Mouse (Mus musculus) limb, embryonic 15.5 days (tissue): ENCODE data around the gene Ppil4. TPM values are rescaled to one million over a fixed set of nuclear protein-coding genes. Genes with fewer than 3 reads are reported as not detected.
"Not testable (repeated sequence)": the region's sequence is repeated elsewhere in the genome, so short reads cannot be mapped to it uniquely, and the experiment has no call there.

Experiments used
- ATAC-seq: fragments of 200-750 bp; cut with Nextera tagmentation; 2 replicates; pipeline ENCODE4 v1.8.0; 2017; ENCODE audit warnings: low read depth, moderate TSS enrichment; ENCODE audit not compliant: insufficient number of reproducible peaks, low FRiP score, low TSS enrichment
- H3K27ac ChIP-seq: fragments of 300-500 bp; sonication (generic); 2 replicates; pipeline ENCODE4 v1.5.1; 2015; ENCODE audit warnings: moderate library complexity, mild to moderate bottlenecking, inconsistent platforms
- H3K27me3 ChIP-seq: fragments of 300-500 bp; sonication (generic); 2 replicates; pipeline ENCODE4 v1.6.1; 2015; ENCODE audit warnings: inconsistent platforms
- H3K36me3 ChIP-seq: fragments of 300-500 bp; sonication (generic); 2 replicates; pipeline ENCODE4 v1.6.1; 2015; ENCODE audit warnings: inconsistent platforms
- H3K4me1 ChIP-seq: fragments of 300-500 bp; sonication (generic); 2 replicates; pipeline ENCODE4 v1.6.1; 2015; ENCODE audit warnings: inconsistent platforms
- H3K4me2 ChIP-seq: fragments of 300-500 bp; sonication (generic); 2 replicates; pipeline ENCODE4 v1.6.1; 2015; ENCODE audit warnings: mild to moderate bottlenecking, inconsistent platforms
- H3K4me3 ChIP-seq: fragments of 300-500 bp; sonication (generic); 2 replicates; pipeline ENCODE4 v1.5.1; 2015; ENCODE audit warnings: mild to moderate bottlenecking, inconsistent platforms
- H3K9ac ChIP-seq: fragments of 300-500 bp; sonication (generic); 2 replicates; pipeline ENCODE4 v1.6.1; 2015; ENCODE audit warnings: inconsistent platforms
- H3K9me3 ChIP-seq: fragments of 300-500 bp; sonication (generic); 2 replicates; pipeline ENCODE4 v1.6.1; 2016; ENCODE audit warnings: inconsistent platforms
- WGBS: fragments of 180-500 bp; shearing (Covaris S2); methylation state at CpG from one replicate; pipeline ENCODE4 v1.1.7; 2015; 5-methylcytosine and 5-hydroxymethylcytosine counted together
- polyA plus RNA-seq: library from polyadenylated mRNA; unstranded; fragments of >200 nt; fragmentation: Nextera tagmentation; extraction: Ambion mirVana; gene quantifications from 2 replicates; pipeline ENCODE4 v1.2.1, GENCODE M21; 2015

The Ppil4 gene
- polyA plus RNA-seq: 38.1 and 38.9 TPM in 2 replicates

DNA sequence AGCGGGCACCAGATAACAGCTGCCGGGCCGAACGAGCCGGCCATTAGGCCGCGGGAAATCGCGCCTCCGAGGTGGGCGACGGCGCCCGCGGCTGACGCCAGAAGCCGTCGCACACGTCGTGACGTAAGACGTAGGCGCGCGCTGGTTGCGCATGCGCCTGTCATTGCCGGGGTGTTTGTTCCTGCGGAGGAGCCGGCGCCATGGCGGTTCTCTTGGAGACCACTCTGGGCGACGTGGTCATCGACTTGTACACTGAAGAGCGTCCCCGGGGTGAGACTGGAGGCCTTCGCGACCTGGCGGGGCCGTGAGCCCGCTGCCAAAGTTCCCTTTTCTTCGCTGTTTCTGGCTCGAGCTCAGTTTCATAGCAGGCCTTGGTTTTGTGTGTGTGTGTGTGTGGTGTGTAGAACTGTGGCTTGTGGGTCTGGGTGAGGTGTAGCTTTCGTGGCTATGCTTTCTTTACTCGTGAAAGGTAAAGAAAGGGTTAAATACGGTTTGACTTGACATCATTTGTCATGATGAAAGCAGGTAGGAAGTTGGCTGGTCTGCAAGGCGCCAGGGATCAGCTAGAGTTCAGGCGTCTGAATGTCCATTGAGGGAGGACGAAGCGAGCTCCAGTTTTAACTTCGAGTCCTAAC, at the start of gene Ppil4, which contains the start of gene Ginm1:
Gene Ppil4 (plus strand): TSS at position 141 of the 635 bp plus-strand sequence.
Gene Ginm1 (minus strand): TSS at position 74 of the 635 bp plus-strand sequence.
- peak; percentile 85 for ATAC-seq
- no peaks in the 10 kb centered on the region for H3K9me3 ChIP-seq
- peak within 1 kb of the TSS; percentile 89 for H3K4me3 ChIP-seq
- peaks cover 9% of the 10 kb centered on the region for H3K4me1 ChIP-seq
- no peaks in the 10 kb centered on the region for H3K27me3 ChIP-seq
- H3K4me2 ChIP-seq: peak within 1 kb of the TSS; percentile 72
- peak within 1 kb of the TSS; percentile 59 for H3K27ac ChIP-seq
- peak within 1 kb of the TSS; percentile 79 for H3K9ac ChIP-seq
- WGBS: under 1% methylated on average over 52 of the region's 52 CpGs
- peaks cover 33% of the 10 kb centered on the region for H3K36me3 ChIP-seq

GRCm38 (mm10) chr10:7745528-7745927, 47.2 kb upstream of the Ppil4 start:
- peaks cover 62% of the 10 kb centered on the region for H3K36me3 ChIP-seq
- H3K27ac ChIP-seq, ATAC-seq, H3K4me1 ChIP-seq, H3K9me3 ChIP-seq, H3K27me3 ChIP-seq, H3K4me3 ChIP-seq, H3K9ac ChIP-seq, H3K4me2 ChIP-seq: not testable (repeated sequence)
- 95% methylated on average over 6 of the region's 6 CpGs for WGBS

GRCm38 (mm10) chr10:7748752-7749151, 43.9 kb upstream of the Ppil4 start:
- H3K36me3 ChIP-seq: peaks cover 69% of the 10 kb centered on the region
- no peak overlapping the region for H3K9ac ChIP-seq
- H3K27me3 ChIP-seq: no peaks in the 10 kb centered on the region
- 91% methylated on average over 6 of the region's 6 CpGs for WGBS
- no peak; the same call in 1 of the 2 replicates for ATAC-seq
- H3K4me1 ChIP-seq: no peaks in the 10 kb centered on the region
- H3K4me3 ChIP-seq: no peak overlapping the region
- no peak overlapping the region for H3K4me2 ChIP-seq
- H3K9me3 ChIP-seq: no peaks in the 10 kb centered on the region
- no peak overlapping the region for H3K27ac ChIP-seq

DNA sequence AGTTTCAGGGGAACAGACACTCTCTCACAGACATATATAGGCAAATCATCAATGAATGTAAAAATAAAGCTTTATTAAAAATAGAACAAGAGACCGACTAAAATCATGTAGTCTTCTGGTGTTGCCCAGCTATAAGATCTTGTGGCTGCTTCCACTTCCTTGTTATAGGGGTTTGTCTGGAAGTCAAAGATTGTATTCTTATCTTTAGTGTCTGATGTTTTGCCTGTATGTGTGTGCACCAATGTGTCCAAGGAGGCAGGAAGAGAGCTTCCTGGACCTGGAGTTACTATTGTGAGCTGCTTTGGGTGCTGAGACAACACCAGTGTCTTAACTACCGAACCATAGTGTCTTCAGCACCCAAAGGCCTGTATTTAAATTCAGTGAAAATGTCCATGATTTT, 35.1 kb upstream of the Ppil4 start:
- no peaks in the 10 kb centered on the region for H3K4me1 ChIP-seq
- ATAC-seq: no peak
- H3K9ac ChIP-seq: no peak overlapping the region
- 93% methylated on average over 2 of the region's 2 CpGs for WGBS
- H3K9me3 ChIP-seq: no peaks in the 10 kb centered on the region
- H3K27me3 ChIP-seq: no peaks in the 10 kb centered on the region
- no peak overlapping the region for H3K4me3 ChIP-seq
- peaks cover 68% of the 10 kb centered on the region for H3K36me3 ChIP-seq
- no peak overlapping the region for H3K4me2 ChIP-seq
- H3K27ac ChIP-seq: no peak overlapping the region

DNA sequence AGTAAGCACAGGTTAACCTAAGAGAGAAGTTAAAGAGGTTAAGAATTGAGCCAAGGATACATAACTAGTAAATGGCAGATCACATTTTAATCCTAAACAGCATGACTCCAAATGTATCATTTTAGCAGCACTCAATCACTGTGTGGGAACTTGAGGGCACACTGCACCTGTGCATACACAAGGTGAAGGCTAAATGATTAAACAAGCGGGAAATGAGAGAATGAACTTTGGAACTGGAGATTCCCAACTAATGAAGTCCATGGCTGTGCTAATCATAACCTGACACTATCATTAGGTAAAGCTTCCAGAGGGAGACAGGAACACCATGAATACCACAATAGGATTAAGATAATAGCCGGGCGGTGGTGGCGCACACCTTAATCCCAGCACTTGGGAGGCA, 20.3 kb upstream of the Ppil4 start:
- Histone ChIP-seq H3K9me3 (no peaks in the 10 kb centered on the region), H3K4me3 (no peak overlapping the region), H3K9ac (no peak overlapping the region), H3K27me3 (no peaks in the 10 kb centered on the region), H3K4me2 (no peak overlapping the region), H3K4me1 (no peaks in the 10 kb centered on the region), H3K27ac (no peak overlapping the region), H3K36me3 (peaks cover 84% of the 10 kb centered on the region)
- WGBS: 90% methylated on average over 4 of the region's 4 CpGs
- no peak for ATAC-seq

DNA sequence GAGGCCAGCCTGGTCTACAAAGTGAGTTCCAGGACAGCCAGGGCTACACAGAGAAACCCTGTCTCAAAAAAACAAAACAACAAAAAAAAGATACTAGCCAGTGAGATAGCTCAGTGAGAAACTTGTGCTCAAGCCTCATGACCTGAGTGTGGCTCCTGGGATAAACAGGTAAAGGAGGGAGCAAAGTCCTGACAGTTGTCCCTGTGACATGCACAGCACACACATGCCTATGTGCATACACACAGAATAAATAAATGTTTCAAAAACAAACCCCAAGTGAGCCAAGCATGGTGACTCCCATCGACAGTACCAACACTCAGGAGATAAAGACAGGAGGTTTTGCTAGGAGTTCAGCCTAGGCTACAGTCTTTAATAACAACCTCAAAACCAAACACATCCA, 19.9 kb upstream of the Ppil4 start:
- no peak for ATAC-seq
- no peak overlapping the region for H3K4me3 ChIP-seq
- peaks cover 80% of the 10 kb centered on the region for H3K36me3 ChIP-seq
- no peak overlapping the region for H3K27ac ChIP-seq
- no peaks in the 10 kb centered on the region for H3K9me3 ChIP-seq
- H3K27me3 ChIP-seq: no peaks in the 10 kb centered on the region
- WGBS: 92% methylated on average over 1 of the region's 1 CpGs
- H3K4me1 ChIP-seq: no peaks in the 10 kb centered on the region
- H3K4me2 ChIP-seq: no peak overlapping the region
- no peak overlapping the region for H3K9ac ChIP-seq

DNA sequence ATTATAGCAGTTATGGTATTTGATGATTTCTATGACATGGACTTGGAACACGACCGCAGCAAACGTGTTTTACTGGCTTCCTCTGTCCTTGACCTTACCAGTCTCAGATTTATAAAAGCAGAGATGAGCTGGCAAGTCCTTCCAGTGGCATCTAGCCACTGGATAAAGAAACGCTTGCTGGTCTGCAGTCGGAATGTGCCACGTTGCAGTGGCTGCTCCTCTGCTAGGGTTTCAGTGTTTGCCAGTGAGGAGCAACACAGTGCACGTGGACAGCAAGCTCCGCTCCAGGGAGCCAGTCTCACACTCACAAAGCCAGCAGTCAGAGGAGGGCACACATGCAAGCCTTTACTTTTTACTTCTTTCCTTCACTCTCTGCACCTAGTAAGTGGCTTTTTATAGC, 17.3 kb upstream of the Ppil4 start:
- H3K9me3 ChIP-seq: no peaks in the 10 kb centered on the region
- H3K4me2 ChIP-seq: no peak overlapping the region
- no peak for ATAC-seq
- H3K4me1 ChIP-seq: 0 out of 2 replicates have a peak, but pooled peaks cover 2% of the 10 kb centered on the region
- H3K4me3 ChIP-seq: no peak overlapping the region
- H3K9ac ChIP-seq: no peak overlapping the region
- 93% methylated on average over 8 of the region's 8 CpGs for WGBS
- peaks cover 67% of the 10 kb centered on the region for H3K36me3 ChIP-seq
- H3K27me3 ChIP-seq: no peaks in the 10 kb centered on the region
- no peak overlapping the region for H3K27ac ChIP-seq

- WGBS: 90% methylated on average over 3 of the region's 3 CpGs
- Histone ChIP-seq H3K36me3 (peaks cover 39% of the 10 kb centered on the region), H3K27me3 (no peaks in the 10 kb centered on the region), H3K9me3 (no peaks in the 10 kb centered on the region), H3K9ac (no peak overlapping the region), H3K27ac (no peak overlapping the region), H3K4me3 (no peak overlapping the region), H3K4me2 (no peak overlapping the region), H3K4me1 (0 out of 2 replicates have a peak, but pooled peaks cover 4% of the 10 kb centered on the region)
- ATAC-seq: no peak
Observed at GRCm38 (mm10) chr10:7778361-7778760, 14.3 kb upstream of the Ppil4 start.

DNA sequence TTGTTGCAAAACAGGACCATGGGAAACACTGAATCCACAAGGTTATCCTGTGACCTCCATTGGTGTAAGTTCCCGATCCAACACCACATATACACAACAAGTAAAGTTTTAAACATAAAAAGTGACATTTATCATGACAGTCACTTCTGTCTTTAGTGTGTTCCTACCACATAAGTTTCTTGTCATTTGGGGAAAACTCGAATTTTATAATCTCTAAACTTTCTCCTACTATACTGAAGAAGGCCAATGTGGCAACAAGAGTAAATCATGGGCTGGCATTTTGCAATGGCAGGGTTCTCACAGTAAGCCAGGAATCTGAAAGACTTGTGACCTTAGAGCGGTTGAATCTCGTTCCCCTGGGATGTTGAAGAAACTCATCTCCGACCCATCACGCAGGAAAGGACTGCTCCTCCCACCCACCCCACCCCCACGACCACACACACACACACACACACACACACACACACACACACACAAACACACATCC, 12.9 kb upstream of the Ppil4 start:
- peaks cover 29% of the 10 kb centered on the region for H3K36me3 ChIP-seq
- 0 out of 2 replicates have a peak, but pooled peaks cover 4% of the 10 kb centered on the region for H3K4me1 ChIP-seq
- peak overlapping the region; percentile 97 for H3K4me3 ChIP-seq
- no peak overlapping the region for H3K27ac ChIP-seq
- WGBS: 20% methylated on average over 7 of the region's 7 CpGs
- no peaks in the 10 kb centered on the region for H3K27me3 ChIP-seq
- peak overlapping the region; percentile 81 for H3K4me2 ChIP-seq
- no peak for ATAC-seq
- peak overlapping the region; percentile 76 for H3K9ac ChIP-seq
- no peaks in the 10 kb centered on the region for H3K9me3 ChIP-seq

- peak; percentile 93 for ATAC-seq
- H3K9ac ChIP-seq: peak overlapping the region; percentile 76
- H3K4me1 ChIP-seq: 0 out of 2 replicates have a peak, but pooled peaks cover 4% of the 10 kb centered on the region
- H3K4me3 ChIP-seq: peak overlapping the region; percentile 97
- H3K27ac ChIP-seq: peak overlapping the region; percentile 67
- no peaks in the 10 kb centered on the region for H3K9me3 ChIP-seq
- no peaks in the 10 kb centered on the region for H3K27me3 ChIP-seq
- H3K4me2 ChIP-seq: peak overlapping the region; percentile 81
- peaks cover 23% of the 10 kb centered on the region for H3K36me3 ChIP-seq
- WGBS: under 1% methylated on average over 68 of the region's 77 CpGs
Observed at GRCm38 (mm10) chr10:7780238-7781176, 12.2 kb upstream of the Ppil4 start.

GRCm38 (mm10) chr10:7781214-7781613, 11.5 kb upstream of the Ppil4 start:
- no peak for ATAC-seq
- H3K4me3 ChIP-seq: peak overlapping the region; percentile 97
- no peaks in the 10 kb centered on the region for H3K9me3 ChIP-seq
- 52% methylated on average over 3 of the region's 3 CpGs for WGBS
- 0 out of 2 replicates have a peak, but pooled peaks cover 4% of the 10 kb centered on the region for H3K4me1 ChIP-seq
- H3K36me3 ChIP-seq: peaks cover 16% of the 10 kb centered on the region; the same call in 1 of the 2 replicates
- H3K27me3 ChIP-seq: no peaks in the 10 kb centered on the region
- H3K27ac ChIP-seq: 0 out of 2 replicates have a peak overlapping the region, but pooled peaks have one; percentile 54
- H3K9ac ChIP-seq: peak overlapping the region; percentile 26; the same call in 1 of the 2 replicates
- H3K4me2 ChIP-seq: peak overlapping the region; percentile 81
